Mouse (Mus musculus): ENCODE measurements around the gene Slbp.

DNA sequence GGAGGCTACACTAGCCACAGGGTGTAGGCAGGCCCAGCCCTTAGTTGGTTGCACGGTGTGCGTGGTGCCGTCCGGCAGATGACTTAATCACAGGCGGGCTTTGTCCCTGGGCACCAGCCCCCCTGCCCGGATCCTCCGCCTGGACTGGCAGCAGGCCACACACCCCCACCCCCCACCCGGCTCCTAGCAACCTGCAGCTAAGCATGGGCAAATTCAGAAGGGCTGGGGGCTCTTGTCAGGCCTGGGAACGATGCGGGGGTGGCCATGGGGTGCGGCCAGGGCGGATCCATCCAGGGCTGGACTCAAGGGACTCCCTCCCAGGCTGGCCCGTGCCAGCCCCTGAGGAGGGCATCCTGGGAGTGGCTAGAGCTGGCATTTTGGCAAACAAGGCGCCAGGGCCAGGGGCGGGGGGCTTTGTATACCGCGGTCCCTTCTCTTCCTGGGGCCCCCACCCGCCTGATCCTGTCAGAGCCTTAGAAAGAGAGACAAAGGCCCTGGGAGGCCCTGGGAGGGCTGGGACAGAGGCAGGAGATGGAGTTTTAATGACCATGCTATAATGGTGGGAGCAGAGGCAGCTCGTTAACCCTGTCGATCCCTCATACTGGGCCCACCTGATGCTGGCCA, 37.0 kb upstream of the Slbp start:
- no peak for TF ChIP-seq CTCF (IDR thresholded peaks at IDR 0.05 in 2 of 3, conservative IDR thresholded peaks at IDR 0.05 in 1 of 3; ENCODE audit: control insufficient read depth in 1 of 3, insufficient read depth in 1 of 3, low read depth in 2 of 3, low read length in 3 of 3, poor library complexity in 1 of 3, severe bottlenecking in 1 of 3)
- no peak for TF ChIP-seq EP300 (IDR thresholded peaks at IDR 0.05; ENCODE audit: low read depth in 1 of 2, low read length in 2 of 2)
- no peak for TF ChIP-seq ETS1 (IDR thresholded peaks at IDR 0.05; ENCODE audit: low read depth, low read length)
- no peak for TF ChIP-seq POLR2A (IDR thresholded peaks at IDR 0.05; ENCODE audit: control insufficient read depth in 1 of 2, insufficient read depth in 1 of 2, low read depth in 1 of 2, low read length in 2 of 2, poor library complexity in 1 of 2)
- TF ChIP-seq ZNF384 (IDR thresholded peaks at IDR 0.05; ENCODE audit: low read depth, low read length), result no peak

Data from MEL (cell line).